Mouse (Mus musculus): Measurements from ENCODE around the gene Stx1a. TPM values are rescaled to one million over a fixed set of nuclear protein-coding genes. Genes with fewer than 3 reads are reported as not detected.

Gene Stx1a
- polyA plus RNA-seq, 2 experiments = 11.4 to 39.2 TPM

GRCm38 (mm10) chr5:135076368-135076767 is 53.1 kb downstream of the Stx1a start:
- Histone ChIP-seq H3K4me2 (replicated peaks; ENCODE audit: low read depth, low read length, severe bottlenecking) (0 out of 2 replicates have a peak overlapping the region, but pooled peaks have one; percentile 20), H3K9me3 (ENCODE audit: control insufficient read depth, low read length) (no peaks in the 10 kb centered on the region), H3K4me1 (ENCODE audit: control insufficient read depth, insufficient read depth, low read length) (peaks cover 3% of the 10 kb centered on the region; the same call in 1 of the 2 replicates), H3K9ac (ENCODE audit: low read depth, low read length, severe bottlenecking) (no peak overlapping the region), H3K27me3 (ENCODE audit: control insufficient read depth, insufficient read depth, low read length) (no peaks in the 10 kb centered on the region), H3K36me3 (ENCODE audit: control insufficient read depth, insufficient read depth, low read length) (peaks cover 39% of the 10 kb centered on the region), H3K4me3 (replicated peaks; ENCODE audit: low read length) (no peak overlapping the region), H3K27ac (replicated peaks; ENCODE audit: low read depth, low read length) (no peak overlapping the region)
- WGBS = 91% methylated on average over 14 of the region's 14 CpGs
- TF ChIP-seq POLR2A (IDR thresholded peaks at IDR 0.05; ENCODE audit: borderline replicate concordance, extremely low read depth, insufficient read depth, insufficient read length) = no peak
- no peak for ATAC-seq (ENCODE audit: low FRiP score, low read depth)
- no peak for DNase-seq (ENCODE audit: low spot score)

DNA sequence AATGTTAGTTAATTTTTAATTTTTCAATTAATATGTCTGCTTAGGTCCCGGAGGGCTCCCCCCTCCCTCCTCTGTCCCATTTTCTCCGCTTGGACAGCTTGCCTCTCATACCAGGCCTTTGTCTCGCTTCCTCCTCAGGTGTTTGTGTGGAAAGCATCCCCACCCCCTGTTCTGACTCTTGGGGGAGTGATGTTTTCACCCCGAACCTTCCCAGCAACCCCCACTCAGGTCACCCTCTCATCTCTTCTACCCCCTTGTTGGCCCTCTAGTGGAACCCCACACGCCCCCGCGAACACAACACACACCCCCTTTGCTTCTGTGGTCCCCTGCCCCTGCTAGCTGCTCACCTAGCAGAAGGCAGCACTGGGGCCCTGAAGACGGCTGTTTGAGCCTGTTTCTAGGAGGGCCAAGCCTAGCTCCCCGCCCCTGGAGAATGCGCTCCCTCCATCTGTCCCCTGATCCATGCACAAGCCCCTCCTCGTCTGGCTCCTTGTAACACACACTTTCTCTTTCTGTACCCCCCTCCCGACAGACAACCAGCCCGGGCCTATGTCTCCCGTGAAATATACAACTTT is 53.7 kb downstream of the Stx1a start:
- Histone ChIP-seq H3K27me3 (ENCODE audit: control insufficient read depth, insufficient read depth, low read length) (no peaks in the 10 kb centered on the region), H3K9me3 (ENCODE audit: control insufficient read depth, low read length) (no peaks in the 10 kb centered on the region), H3K4me1 (ENCODE audit: control insufficient read depth, insufficient read depth, low read length) (peaks cover 3% of the 10 kb centered on the region; the same call in 1 of the 2 replicates), H3K36me3 (ENCODE audit: control insufficient read depth, insufficient read depth, low read length) (peaks cover 33% of the 10 kb centered on the region), H3K9ac (ENCODE audit: low read depth, low read length, severe bottlenecking) (peak overlapping the region; percentile 97), H3K4me3 (replicated peaks; ENCODE audit: low read length) (peak overlapping the region; percentile 98), H3K27ac (replicated peaks; ENCODE audit: low read depth, low read length) (peak overlapping the region; percentile 83), H3K4me2 (replicated peaks; ENCODE audit: low read depth, low read length, severe bottlenecking) (peak overlapping the region; percentile 63)
- ATAC-seq (ENCODE audit: low FRiP score, low read depth) = no peak
- 19% methylated on average over 14 of the region's 14 CpGs for WGBS
- TF ChIP-seq POLR2A (IDR thresholded peaks at IDR 0.05; ENCODE audit: borderline replicate concordance, extremely low read depth, insufficient read depth, insufficient read length) = no peak
- DNase-seq (ENCODE audit: low spot score) = peak; percentile 48

DNA sequence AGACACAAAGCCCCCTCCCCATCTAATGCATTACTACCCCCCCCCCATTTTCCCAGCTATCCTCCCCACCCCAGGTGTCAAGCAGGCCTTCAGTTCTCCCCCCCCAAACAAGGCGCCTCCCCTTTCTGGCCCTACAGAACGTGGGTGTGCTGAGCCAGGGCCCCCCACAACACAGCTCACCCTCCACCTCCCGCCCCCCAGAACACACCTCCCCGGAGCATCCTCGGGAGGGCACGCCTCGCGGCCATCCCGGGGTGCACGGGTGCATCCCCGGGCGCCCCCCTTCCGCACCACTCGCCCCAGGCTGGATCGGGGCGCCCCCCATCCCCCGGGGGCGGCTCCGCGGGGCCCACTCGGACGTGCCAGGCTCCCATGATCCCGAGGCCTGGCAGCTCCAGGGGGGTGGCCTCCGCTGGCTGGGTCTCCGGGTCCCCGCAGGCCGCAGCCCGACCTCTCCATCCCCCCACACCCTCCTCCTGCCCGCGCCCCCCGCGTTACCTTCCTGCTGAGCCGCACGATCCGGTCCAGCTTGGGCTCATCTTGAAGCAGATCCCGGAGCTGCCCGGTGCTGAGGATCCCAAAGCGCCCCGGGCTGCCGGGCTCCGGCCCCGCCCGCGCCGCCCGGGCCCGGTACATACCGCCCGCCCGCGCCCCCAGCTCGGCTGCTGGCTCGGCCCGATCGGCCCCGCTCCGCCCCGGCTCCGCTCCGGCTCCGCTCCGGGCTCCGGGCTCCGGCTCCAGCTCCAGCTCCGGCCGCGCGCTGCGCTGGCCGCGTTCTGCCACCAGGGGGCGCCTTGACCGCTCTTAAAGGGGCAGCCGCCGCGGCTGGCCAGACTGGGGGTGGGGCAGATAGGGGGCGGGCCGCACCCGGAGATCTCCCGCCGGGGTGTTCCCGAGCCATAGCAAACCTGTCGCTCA is 54.5 kb downstream of the Stx1a start, which contains the start of gene Vps37d:
Vps37d (minus strand) TSS at position 703 of the 918 bp plus-strand sequence.
- peak; percentile 84 for DNase-seq (ENCODE audit: low spot score)
- Histone ChIP-seq H3K27me3 (ENCODE audit: control insufficient read depth, insufficient read depth, low read length) (no peaks in the 10 kb centered on the region), H3K4me2 (replicated peaks; ENCODE audit: low read depth, low read length, severe bottlenecking) (peak within 1 kb of the TSS; percentile 63), H3K4me1 (ENCODE audit: control insufficient read depth, insufficient read depth, low read length) (peaks cover 3% of the 10 kb centered on the region; the same call in 1 of the 2 replicates), H3K36me3 (ENCODE audit: control insufficient read depth, insufficient read depth, low read length) (peaks cover 25% of the 10 kb centered on the region), H3K9ac (ENCODE audit: low read depth, low read length, severe bottlenecking) (peak within 1 kb of the TSS; percentile 97), H3K27ac (replicated peaks; ENCODE audit: low read depth, low read length) (peak within 1 kb of the TSS; percentile 83), H3K9me3 (ENCODE audit: control insufficient read depth, low read length) (no peaks in the 10 kb centered on the region), H3K4me3 (replicated peaks; ENCODE audit: low read length) (peak within 1 kb of the TSS; percentile 98)
- no peak for TF ChIP-seq POLR2A (IDR thresholded peaks at IDR 0.05; ENCODE audit: borderline replicate concordance, extremely low read depth, insufficient read depth, insufficient read length)
- WGBS = under 1% methylated on average over 42 of the region's 83 CpGs
- ATAC-seq (ENCODE audit: low FRiP score, low read depth) = peak; percentile 92

DNA sequence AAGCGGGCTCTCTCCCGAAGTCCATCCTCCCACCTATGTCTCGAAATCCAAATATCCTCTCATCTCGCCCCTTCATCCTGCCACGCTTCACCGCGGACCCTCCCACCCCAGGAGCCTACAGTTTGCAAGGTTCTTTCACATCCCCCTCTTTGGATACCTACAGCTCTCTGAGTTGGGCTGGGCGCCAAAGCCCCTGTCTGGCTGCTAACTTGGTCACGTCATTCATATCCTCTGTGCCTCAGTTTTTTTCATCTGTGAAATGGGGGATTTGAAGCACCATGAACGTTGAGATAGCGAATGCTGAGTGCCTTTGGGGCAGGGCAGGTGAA is 55.2 kb downstream of the Stx1a start:
- H3K4me2 ChIP-seq (replicated peaks; ENCODE audit: low read depth, low read length, severe bottlenecking) = peak overlapping the region; percentile 63
- no peak overlapping the region for H3K27ac ChIP-seq (replicated peaks; ENCODE audit: low read depth, low read length)
- ATAC-seq (ENCODE audit: low FRiP score, low read depth) (peak; percentile 56; the same call in 1 of the 2 replicates), DNase-seq (ENCODE audit: low spot score) (peak; percentile 70)
- no peaks in the 10 kb centered on the region for H3K27me3 ChIP-seq (ENCODE audit: control insufficient read depth, insufficient read depth, low read length)
- peaks cover 19% of the 10 kb centered on the region for H3K36me3 ChIP-seq (ENCODE audit: control insufficient read depth, insufficient read depth, low read length)
- peak overlapping the region; percentile 97 for H3K9ac ChIP-seq (ENCODE audit: low read depth, low read length, severe bottlenecking)
- 1% methylated on average over 11 of the region's 11 CpGs for WGBS
- peak overlapping the region; percentile 98 for H3K4me3 ChIP-seq (replicated peaks; ENCODE audit: low read length)
- TF ChIP-seq POLR2A (IDR thresholded peaks at IDR 0.05; ENCODE audit: borderline replicate concordance, extremely low read depth, insufficient read depth, insufficient read length) = no peak
- H3K4me1 ChIP-seq (ENCODE audit: control insufficient read depth, insufficient read depth, low read length) = peaks cover 3% of the 10 kb centered on the region; the same call in 1 of the 2 replicates
- no peaks in the 10 kb centered on the region for H3K9me3 ChIP-seq (ENCODE audit: control insufficient read depth, low read length)

DNA sequence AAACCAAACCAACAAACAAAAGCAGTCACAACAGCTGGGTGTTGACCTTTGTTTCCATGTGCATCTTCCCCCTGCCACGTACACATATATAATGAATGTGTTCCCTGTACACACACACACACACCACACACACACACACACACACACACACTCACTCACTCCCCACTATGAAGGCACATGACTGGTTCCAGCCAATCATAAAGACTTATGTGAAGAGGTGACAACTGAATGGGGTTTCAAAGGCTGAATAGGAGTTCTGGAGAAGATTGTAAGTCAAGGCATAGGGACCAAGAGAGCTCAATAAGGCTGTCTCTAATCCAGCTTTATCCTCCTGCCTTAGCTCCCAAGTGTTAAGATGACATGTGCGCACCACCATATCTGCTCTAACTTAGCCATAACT is 56.3 kb downstream of the Stx1a start:
- H3K9ac ChIP-seq (ENCODE audit: low read depth, low read length, severe bottlenecking) = no peak overlapping the region
- no peak overlapping the region for H3K4me3 ChIP-seq (replicated peaks; ENCODE audit: low read length)
- no peaks in the 10 kb centered on the region for H3K27me3 ChIP-seq (ENCODE audit: control insufficient read depth, insufficient read depth, low read length)
- 82% methylated on average over 2 of the region's 2 CpGs for WGBS
- H3K4me2 ChIP-seq (replicated peaks; ENCODE audit: low read depth, low read length, severe bottlenecking) = no peak overlapping the region
- H3K36me3 ChIP-seq (ENCODE audit: control insufficient read depth, insufficient read depth, low read length) = peaks cover 13% of the 10 kb centered on the region
- no peak for TF ChIP-seq POLR2A (IDR thresholded peaks at IDR 0.05; ENCODE audit: borderline replicate concordance, extremely low read depth, insufficient read depth, insufficient read length)
- no peak overlapping the region for H3K27ac ChIP-seq (replicated peaks; ENCODE audit: low read depth, low read length)
- no peaks in the 10 kb centered on the region for H3K9me3 ChIP-seq (ENCODE audit: control insufficient read depth, low read length)
- no peak for DNase-seq (ENCODE audit: low spot score)
- no peak for ATAC-seq (ENCODE audit: low FRiP score, low read depth)
- H3K4me1 ChIP-seq (ENCODE audit: control insufficient read depth, insufficient read depth, low read length) = peaks cover 3% of the 10 kb centered on the region; the same call in 1 of the 2 replicates

All from limb, embryonic 14.5 days (tissue).